Mouse (Mus musculus): Measurements from ENCODE around the gene Fsd1l. TPM values are rescaled to one million over a fixed set of nuclear protein-coding genes. Genes with fewer than 3 reads are reported as not detected.

Gene Fsd1l
- 1.5 and 1.7 TPM in 2 replicates for polyA plus RNA-seq (2011; ENCODE audit: insufficient read depth, insufficient read length, low replicate concordance, missing spikeins)

GRCm38 (mm10) chr4:53631316-53632010 is at the start of gene Fsd1l:
TSS of gene Fsd1l (plus strand) at chr4:53631471.
- no peak for TF ChIP-seq POLR2A (IDR thresholded peaks at IDR 0.05; ENCODE audit: borderline replicate concordance, control insufficient read depth, low read depth, low read length)
- no peak for TF ChIP-seq CTCF (IDR thresholded peaks at IDR 0.05; ENCODE audit: control insufficient read depth, insufficient read depth, low read length)
- H3K4me1 ChIP-seq (ENCODE audit: control insufficient read depth, insufficient read depth, low read length) = no peaks in the 10 kb centered on the region; the same call in 1 of the 2 replicates
- H3K27ac ChIP-seq (ENCODE audit: control insufficient read depth, insufficient read depth, low read depth, low read length, poor library complexity) = no peak within 1 kb of the TSS; the same call in 1 of the 2 replicates
- under 1% methylated on average over 87 of the region's 88 CpGs for WGBS
- peak within 1 kb of the TSS; percentile 66 for H3K4me3 ChIP-seq (replicated peaks; ENCODE audit: control insufficient read depth, low read depth, low read length)

GRCm38 (mm10) chr4:53587676-53588075 is 43.6 kb upstream of the Fsd1l start:
- H3K4me3 ChIP-seq (replicated peaks; ENCODE audit: control insufficient read depth, low read depth, low read length) = no peak overlapping the region
- TF ChIP-seq POLR2A (IDR thresholded peaks at IDR 0.05; ENCODE audit: borderline replicate concordance, control insufficient read depth, low read depth, low read length) (no peak), CTCF (IDR thresholded peaks at IDR 0.05; ENCODE audit: control insufficient read depth, insufficient read depth, low read length) (no peak)
- no peaks in the 10 kb centered on the region for H3K4me1 ChIP-seq (ENCODE audit: control insufficient read depth, insufficient read depth, low read length)
- H3K27ac ChIP-seq (ENCODE audit: control insufficient read depth, insufficient read depth, low read depth, low read length, poor library complexity) = no peak overlapping the region

- Histone ChIP-seq H3K27ac (ENCODE audit: control insufficient read depth, insufficient read depth, low read depth, low read length, poor library complexity) (no peak overlapping the region), H3K4me1 (ENCODE audit: control insufficient read depth, insufficient read depth, low read length) (peaks cover 1% of the 10 kb centered on the region), H3K4me3 (replicated peaks; ENCODE audit: control insufficient read depth, low read depth, low read length) (no peak overlapping the region)
- TF ChIP-seq CTCF (IDR thresholded peaks at IDR 0.05; ENCODE audit: control insufficient read depth, insufficient read depth, low read length) = no peak
- TF ChIP-seq POLR2A (IDR thresholded peaks at IDR 0.05; ENCODE audit: borderline replicate concordance, control insufficient read depth, low read depth, low read length) = no peak
- WGBS = 78% methylated on average over 1 of the region's 1 CpGs
These were observed 42.3 kb upstream of the Fsd1l start for GRCm38 (mm10) chr4:53588936-53589335.

GRCm38 (mm10) chr4:53589466-53589865 is 41.8 kb upstream of the Fsd1l start:
- no peak for TF ChIP-seq CTCF (IDR thresholded peaks at IDR 0.05; ENCODE audit: control insufficient read depth, insufficient read depth, low read length)
- TF ChIP-seq POLR2A (IDR thresholded peaks at IDR 0.05; ENCODE audit: borderline replicate concordance, control insufficient read depth, low read depth, low read length) = no peak
- peaks cover 1% of the 10 kb centered on the region for H3K4me1 ChIP-seq (ENCODE audit: control insufficient read depth, insufficient read depth, low read length)
- H3K4me3 ChIP-seq (replicated peaks; ENCODE audit: control insufficient read depth, low read depth, low read length) = no peak overlapping the region
- H3K27ac ChIP-seq (ENCODE audit: control insufficient read depth, insufficient read depth, low read depth, low read length, poor library complexity) = no peak overlapping the region
- WGBS = 70% methylated on average over 4 of the region's 4 CpGs

GRCm38 (mm10) chr4:53590163-53590562 is 41.1 kb upstream of the Fsd1l start:
- no peak for TF ChIP-seq CTCF (IDR thresholded peaks at IDR 0.05; ENCODE audit: control insufficient read depth, insufficient read depth, low read length)
- TF ChIP-seq POLR2A (IDR thresholded peaks at IDR 0.05; ENCODE audit: borderline replicate concordance, control insufficient read depth, low read depth, low read length) = no peak
- Histone ChIP-seq H3K27ac (ENCODE audit: control insufficient read depth, insufficient read depth, low read depth, low read length, poor library complexity) (no peak overlapping the region), H3K4me3 (replicated peaks; ENCODE audit: control insufficient read depth, low read depth, low read length) (no peak overlapping the region), H3K4me1 (ENCODE audit: control insufficient read depth, insufficient read depth, low read length) (peaks cover 1% of the 10 kb centered on the region)
- WGBS = 72% methylated on average over 4 of the region's 4 CpGs

GRCm38 (mm10) chr4:53590691-53591447 is 40.4 kb upstream of the Fsd1l start:
- 76% methylated on average over 7 of the region's 7 CpGs for WGBS
- TF ChIP-seq POLR2A (IDR thresholded peaks at IDR 0.05; ENCODE audit: borderline replicate concordance, control insufficient read depth, low read depth, low read length) (no peak), CTCF (IDR thresholded peaks at IDR 0.05; ENCODE audit: control insufficient read depth, insufficient read depth, low read length) (no peak)
- Histone ChIP-seq H3K4me3 (replicated peaks; ENCODE audit: control insufficient read depth, low read depth, low read length) (no peak overlapping the region), H3K4me1 (ENCODE audit: control insufficient read depth, insufficient read depth, low read length) (peaks cover 1% of the 10 kb centered on the region), H3K27ac (ENCODE audit: control insufficient read depth, insufficient read depth, low read depth, low read length, poor library complexity) (no peak overlapping the region)

- H3K4me3 ChIP-seq (replicated peaks; ENCODE audit: control insufficient read depth, low read depth, low read length) = no peak overlapping the region
- no peak for TF ChIP-seq CTCF (IDR thresholded peaks at IDR 0.05; ENCODE audit: control insufficient read depth, insufficient read depth, low read length)
- TF ChIP-seq POLR2A (IDR thresholded peaks at IDR 0.05; ENCODE audit: borderline replicate concordance, control insufficient read depth, low read depth, low read length) = no peak
- no peak overlapping the region for H3K27ac ChIP-seq (ENCODE audit: control insufficient read depth, insufficient read depth, low read depth, low read length, poor library complexity)
- H3K4me1 ChIP-seq (ENCODE audit: control insufficient read depth, insufficient read depth, low read length) = peaks cover 1% of the 10 kb centered on the region
- 92% methylated on average over 11 of the region's 11 CpGs for WGBS
These were observed 39.7 kb upstream of the Fsd1l start for GRCm38 (mm10) chr4:53591536-53591935.

GRCm38 (mm10) chr4:53591941-53592340 is 39.3 kb upstream of the Fsd1l start:
- H3K4me1 ChIP-seq (ENCODE audit: control insufficient read depth, insufficient read depth, low read length) = peaks cover 1% of the 10 kb centered on the region
- no peak overlapping the region for H3K4me3 ChIP-seq (replicated peaks; ENCODE audit: control insufficient read depth, low read depth, low read length)
- 84% methylated on average over 8 of the region's 8 CpGs for WGBS
- no peak overlapping the region for H3K27ac ChIP-seq (ENCODE audit: control insufficient read depth, insufficient read depth, low read depth, low read length, poor library complexity)
- TF ChIP-seq CTCF (IDR thresholded peaks at IDR 0.05; ENCODE audit: control insufficient read depth, insufficient read depth, low read length) (no peak), POLR2A (IDR thresholded peaks at IDR 0.05; ENCODE audit: borderline replicate concordance, control insufficient read depth, low read depth, low read length) (no peak)
